Mouse (Mus musculus) thymus, adult 18-20 months (tissue): ENCODE measurements around the gene Wasl.

Experiments
- DNase-seq, 2 experiments: peaks; one replicate each; pipeline ENCODE4 v3.0.0; 2022; ENCODE audit warnings: mixed read lengths in 2 of 2

Gene Wasl

DNA sequence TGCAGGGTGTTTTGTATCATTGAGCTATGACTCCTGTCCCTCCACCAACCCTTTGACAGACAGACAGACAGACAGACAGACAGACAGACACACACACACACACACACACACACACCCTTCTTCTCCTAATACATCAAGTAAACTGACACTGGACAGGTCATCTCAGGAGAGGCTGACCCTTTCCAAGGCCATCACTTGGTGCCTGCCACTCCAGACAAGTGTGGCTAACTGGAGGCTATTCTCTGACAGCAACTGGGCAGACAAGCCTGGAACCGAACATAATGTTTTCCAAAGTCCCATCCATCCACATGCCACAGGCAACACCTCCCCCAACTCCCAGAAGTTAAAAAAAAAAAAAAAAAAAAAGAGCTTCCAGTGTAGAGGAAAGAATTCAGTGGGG, 63.1 kb downstream of the Wasl start:
- no peak for DNase-seq

DNA sequence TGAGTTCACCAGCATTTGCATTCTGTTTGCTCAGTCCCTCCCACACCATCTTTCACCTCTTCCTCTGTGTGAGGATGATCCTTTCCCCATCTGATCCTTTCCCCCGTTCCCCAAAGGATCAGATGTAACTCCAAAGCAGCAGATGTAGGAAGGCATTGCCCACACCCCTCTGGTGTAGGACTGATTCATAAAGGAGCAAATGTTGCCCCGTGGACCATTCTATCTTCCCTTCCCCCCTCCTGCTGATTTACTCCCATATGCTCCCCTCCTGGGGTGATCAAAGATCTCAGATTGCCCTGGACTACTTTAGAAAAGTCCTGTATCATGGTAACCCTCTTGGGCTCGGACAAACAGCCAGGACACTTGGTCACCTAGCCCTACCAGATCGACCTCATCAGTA, 64.1 kb downstream of the Wasl start:
- DNase-seq = no peak

DNA sequence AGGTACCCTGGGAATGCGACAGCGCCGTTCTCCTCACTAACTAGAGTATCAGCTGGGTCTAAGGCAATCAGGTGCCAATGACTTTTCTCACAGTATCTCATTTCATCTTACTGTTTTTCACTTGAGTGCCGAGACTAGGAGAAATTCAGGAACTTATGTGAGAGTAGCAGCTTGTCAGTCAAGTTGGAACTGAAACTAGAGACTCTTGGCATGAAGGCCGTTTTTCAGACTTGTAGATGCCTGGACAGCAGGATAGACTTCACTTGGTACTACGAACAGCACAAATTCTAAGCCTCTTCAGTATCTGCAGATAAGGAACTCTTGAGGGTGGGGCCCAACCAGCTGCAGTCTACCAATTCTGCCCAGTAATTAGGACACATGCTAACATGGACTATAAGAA, 64.7 kb downstream of the Wasl start:
- DNase-seq = no peak

DNA sequence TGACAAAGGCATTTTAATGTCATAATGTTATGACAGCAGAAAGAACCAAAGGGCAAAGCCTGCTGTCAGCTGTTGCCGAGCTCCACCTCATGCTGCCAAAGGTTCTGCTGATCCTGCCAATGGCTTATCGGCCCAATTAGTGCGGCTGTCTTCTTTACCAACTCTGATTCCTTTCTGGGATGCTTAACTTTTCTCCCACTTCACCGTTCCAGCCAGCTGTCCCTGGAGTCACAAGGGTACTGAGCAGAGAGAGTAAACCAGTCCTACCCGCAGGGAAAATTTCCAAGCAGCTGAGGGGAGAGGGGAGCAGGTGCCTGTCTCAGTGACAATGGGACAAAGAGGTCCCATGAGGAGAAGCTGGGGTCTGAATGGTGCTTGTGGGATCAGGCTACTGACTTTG, 65.2 kb downstream of the Wasl start:
- DNase-seq = no peak

DNA sequence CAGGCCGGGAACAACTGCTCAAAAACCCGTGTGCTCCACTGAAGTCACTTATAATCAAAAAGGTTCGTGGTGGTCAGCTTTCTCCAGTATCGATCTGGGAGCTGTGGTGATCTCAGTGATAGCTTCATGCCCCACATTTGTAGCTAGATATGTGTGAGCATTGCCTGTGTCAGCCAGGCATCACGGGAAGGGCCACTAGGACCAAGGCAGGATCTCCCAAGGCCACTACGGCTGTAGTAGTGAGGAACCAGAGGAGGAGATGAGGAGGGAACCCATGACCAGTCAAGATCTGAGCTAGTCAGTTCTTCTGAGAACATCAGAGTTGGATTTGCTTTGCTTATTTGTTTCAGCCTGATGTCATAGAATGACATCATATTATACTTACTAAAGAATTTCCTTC, 65.6 kb downstream of the Wasl start:
- DNase-seq = no peak

DNA sequence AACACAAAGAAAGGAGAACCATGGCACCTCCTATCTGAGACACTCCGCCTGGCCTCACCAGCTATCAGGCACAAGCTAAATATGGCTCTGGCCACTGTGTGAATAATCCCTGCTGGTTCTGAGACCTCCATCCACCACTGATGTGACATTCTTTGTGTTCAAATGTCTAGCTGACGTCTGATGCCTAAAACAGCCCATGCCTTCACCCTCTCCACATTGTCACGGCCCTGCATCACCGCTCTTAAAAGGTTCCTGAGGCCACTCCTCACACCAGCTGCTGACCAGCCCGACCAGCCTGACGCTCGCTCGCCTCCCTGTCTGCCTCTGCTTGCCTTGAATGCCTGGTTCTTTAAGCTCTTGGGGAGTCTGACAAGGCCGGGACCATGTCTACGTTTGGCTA, 67.3 kb downstream of the Wasl start, which contains the start of gene Lmod2:
TSS of gene Lmod2 (plus strand) at position 263 of the 400 bp plus-strand sequence.
- DNase-seq = no peak

DNA sequence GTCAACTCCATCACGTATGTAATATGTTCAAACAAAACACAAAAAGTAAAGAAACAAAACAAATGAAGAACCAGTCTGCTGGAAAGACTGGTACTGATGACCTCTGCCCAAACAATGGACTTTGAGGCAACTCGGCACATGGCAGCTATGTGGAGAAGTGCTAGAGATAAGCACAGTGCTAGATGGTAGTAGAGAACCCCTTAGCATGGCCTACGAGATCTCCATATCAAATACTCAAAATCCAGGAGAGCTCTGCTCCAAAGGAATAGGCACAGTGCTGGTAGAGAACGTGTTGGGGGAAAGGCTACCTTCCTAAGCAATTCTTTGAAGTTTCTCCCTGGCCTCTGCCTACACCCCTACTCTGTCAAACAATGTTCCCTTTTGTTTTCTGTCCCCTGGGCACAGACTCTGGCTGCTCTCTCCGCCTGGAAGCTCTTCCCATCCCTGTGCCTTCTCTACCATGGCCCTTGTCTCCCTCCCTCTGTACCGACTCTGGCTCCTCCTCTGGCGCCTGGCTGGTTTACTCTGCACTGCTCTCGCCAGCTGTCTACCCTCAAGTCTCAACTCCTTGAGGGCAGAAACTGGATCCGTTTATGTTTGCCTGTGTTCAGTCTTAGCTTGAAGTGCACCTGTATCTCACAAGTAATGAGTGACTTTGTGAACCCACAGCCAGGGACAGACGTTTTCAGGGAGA, 73.1 kb downstream of the Wasl start:
- DNase-seq = no peak

DNA sequence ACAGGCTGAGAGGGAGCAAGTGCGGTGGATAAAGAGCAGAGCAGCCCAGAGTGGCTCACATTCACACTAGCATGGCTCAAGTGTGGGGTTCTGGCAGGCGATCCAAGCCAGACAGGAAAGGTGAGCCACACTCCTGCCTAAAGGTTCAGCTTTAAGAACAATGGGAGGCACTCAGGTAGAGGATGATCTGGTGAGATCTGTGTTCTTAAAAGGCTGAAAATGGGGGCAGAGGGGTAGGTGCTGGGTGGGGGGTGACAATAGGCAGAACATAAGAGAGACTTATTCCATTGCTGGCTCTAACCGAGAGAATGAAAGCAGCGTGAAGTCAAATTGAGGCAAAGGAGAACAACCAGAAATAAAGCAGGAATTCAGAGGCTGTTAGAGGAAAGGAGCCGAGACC, 74.5 kb downstream of the Wasl start:
- no peak for DNase-seq

DNA sequence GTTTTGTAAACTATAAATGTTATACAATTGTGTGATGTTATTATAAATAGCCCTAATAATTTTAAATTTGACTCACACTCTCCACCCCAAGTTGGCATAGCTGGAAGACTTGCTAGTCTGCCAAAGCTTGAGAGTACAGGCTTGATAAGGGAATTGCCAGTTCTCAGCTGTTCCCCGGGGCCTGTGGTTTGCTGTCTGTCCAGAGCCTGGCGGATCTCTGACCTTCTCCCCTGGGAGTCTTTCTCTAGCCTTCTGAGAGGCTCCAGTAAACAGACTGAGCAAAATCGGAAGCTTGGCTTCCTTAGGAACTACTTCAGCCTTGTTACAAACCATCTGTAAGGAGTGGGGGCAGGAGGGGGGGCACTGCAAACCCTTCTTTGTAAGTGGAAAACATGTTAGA, 77.9 kb downstream of the Wasl start:
- no peak for DNase-seq

DNA sequence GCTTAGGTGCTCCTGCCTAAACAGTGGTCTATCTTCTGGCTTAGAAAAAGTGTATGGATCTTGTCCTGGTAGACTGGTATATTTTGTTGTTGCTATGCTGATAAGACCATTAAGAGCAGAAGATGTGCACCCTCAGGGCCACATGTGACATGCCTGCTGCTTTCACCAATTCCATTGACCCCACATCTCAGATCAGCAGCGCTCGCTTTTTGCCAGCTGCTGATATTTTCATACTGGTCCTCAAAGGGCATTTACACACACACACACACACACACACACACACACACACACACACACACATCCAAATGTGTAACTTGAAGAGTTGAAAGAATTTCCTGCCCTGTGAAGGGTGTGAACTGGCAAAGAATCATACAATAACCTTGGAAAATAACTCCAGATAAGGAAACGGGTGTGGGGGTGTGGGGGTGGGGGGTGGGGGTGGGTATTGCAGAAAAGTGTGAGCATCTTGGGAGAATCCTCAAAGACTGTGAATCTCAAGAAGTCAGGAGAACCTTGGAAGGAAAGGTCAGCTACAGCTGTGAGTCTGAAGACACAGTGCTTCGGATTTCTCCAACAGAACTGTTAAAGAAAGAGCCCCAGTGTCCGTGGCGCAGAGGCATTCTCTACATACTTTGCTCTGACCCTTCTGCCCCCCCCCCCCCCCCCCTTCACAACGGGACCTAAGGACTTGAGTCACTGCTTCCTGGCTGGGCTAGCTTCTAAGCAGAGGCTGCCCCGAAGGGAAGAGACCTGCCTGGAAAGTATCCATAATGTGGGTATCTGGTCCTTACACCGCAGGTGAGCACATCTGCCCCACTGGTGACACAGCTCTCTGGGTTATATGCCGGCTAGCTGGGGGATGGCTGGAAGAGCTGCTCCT, 79.1 kb downstream of the Wasl start:
- no peak for DNase-seq

DNA sequence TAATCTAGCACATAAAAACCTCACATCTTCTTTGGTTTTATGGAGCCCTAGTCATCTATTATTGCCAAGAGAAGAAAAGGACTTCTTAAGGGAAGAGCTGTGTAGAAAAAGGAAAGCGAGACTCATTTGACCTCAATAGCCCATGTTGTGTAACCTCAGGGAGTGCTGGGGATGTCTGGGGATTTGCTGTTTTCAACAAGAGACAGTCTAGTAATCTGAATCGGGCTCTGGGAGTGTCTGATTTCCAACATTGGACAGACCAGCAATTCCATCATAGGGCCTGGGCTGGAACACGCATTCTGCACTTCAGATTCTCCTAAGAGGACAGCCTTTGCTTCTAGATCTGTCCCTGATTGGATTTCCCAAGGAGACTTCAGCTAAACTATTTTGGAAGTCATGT, 81.4 kb downstream of the Wasl start:
- no peak for DNase-seq

DNA sequence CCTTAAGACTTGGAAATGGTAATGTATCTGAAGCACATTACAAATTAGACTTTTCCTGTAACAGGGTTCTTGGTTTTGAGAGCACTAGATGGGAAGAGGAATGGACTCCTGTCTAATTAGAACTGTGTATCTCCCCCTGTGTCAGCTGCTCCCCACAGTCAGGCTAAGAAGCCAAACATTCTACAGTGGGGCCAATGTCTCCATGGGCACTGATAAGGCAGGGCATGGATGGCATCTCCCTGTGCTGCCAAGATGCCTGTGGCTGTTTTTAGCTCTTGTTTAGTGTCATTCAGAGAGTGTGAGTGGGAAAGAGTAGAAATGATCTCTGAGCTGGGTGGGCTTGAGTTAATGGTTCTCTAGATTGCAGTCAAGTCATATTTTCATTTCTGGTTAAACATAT, 91.5 kb downstream of the Wasl start:
- DNase-seq = no peak

DNA sequence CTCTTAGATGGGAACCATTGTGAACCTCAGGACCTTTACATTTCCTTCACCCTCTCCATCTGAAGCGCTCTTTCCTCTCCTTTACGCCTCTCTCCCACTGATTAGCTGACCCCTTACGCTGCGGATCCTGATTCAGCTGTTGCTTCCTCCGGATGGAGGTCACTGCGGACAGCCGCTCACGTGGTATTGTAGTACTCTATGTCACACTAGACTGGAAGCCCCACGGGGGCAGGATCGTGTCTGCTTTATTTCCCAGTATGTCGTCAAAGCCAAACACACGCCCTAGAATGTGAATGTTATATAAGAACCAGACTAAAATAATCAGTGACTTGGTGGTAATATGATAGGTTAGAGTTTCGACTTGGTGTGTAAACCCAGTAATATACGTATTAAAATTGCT, 92.4 kb downstream of the Wasl start:
- DNase-seq = no peak

DNA sequence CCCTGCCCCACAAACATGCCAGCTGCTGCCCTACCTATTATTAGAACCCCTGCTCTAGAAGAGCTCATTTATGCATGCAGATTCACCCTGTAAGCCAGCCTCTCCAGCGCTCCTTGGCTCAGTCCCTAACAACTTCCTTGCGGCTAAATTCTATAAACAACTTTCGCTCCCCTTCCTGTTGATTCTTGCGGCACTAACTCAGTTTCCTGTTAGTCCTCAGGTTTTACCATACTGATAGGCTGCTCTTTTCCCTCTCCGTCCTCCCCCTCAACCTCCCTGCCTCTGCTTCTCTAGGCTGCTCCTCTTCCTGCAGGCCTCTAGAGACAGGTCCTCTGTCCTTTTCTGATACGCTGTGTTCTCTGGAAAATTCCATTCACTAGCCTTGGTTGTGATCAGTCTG, 93.7 kb downstream of the Wasl start:
- DNase-seq = no peak

DNA sequence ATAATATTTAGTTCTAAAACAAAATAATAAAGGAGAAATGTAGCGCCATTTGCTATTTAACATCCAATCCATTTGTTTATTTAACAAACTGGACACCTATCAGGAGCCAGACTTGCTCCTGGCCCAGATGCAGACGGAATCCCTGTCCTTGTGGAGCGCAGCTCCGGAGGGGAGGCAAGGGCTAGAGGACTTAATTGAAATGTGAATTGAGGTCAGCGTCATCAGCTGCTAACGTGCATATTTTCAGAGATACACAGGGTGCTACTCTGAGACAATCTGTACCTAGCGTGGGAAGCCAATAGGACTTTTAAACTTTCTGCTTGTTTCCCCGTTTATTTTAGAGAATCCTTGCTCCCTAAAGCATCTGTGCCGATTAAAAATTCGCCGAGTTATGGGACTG, 94.5 kb downstream of the Wasl start:
- no peak for DNase-seq

DNA sequence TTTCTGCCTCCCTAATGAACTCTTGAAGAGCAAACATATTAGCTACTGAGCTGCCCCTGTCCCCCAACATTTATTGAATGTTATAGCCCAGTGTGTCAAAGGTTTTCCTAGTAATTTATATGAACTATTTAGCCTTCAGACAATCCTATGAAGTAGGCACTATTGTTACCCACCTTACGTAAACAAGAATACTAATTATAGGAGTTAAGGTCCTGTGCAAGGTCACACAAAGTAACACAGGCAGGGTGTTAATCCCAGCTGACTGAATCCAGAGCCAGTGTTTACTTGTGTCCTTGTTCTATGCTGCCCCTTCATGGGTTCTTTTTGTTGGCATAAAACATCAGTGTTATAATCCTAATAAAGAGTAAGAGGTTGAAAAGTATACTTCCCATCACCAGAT, 95.1 kb downstream of the Wasl start:
- no peak for DNase-seq

DNA sequence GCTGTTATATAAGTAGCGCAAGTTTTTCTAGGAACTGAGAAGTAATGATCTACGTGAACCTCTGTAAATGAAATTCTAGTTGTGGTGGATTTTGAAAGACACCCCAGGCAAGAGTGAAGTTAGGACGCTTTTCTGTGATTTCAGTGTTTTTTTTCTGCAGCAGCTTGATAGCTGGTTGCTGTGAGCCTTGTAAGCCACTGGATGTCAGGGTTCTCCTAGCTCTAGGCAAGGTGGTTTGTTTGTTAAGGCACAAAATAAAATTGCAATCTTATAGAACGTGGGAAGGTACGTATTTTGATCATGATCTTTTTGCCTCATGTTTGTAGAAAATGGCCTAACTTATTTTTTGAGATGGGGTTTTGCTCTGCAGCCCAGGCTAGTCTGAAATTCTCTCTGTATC, 95.8 kb downstream of the Wasl start:
- no peak for DNase-seq

DNA sequence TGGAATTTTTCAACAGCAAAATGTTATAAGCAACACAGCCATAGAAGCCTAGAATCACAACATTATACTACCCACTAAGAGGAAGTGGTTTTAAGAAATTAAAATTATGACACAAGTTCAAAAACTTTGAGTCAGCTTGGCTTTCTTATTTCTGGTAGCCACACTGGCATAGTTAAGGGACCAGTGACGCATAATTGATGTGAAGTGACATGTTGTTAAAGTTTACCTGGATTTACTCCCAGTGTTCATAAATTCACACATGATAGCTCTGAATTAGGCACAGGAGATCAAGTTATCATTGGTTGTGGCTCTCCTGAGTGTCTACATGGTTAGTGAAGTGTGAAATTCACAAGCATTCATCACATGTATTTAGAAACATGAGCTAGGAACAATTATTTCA, 99.9 kb downstream of the Wasl start:
- DNase-seq = no peak

DNA sequence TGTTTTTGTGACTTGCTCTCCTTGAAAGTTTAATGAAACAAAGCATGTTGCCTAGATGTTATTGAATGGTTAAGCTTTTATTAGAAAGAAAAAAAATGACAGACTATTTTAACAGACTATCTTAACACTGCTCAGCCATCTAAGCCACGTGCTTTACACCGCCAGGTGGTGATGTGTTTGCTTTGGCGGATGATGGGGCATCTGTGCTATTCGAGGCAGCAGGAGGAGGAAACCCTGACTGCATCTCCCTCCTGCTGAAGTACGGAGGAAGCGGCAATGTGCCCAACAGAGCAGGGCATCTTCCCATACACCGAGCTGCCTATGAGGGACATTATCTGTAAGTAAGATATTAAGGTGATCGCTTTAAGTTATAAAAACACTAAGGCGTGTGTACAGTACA, 100.7 kb downstream of the Wasl start:
- no peak for DNase-seq
